Mouse (Mus musculus) heart, postnatal 0 days (tissue): ENCODE data around the gene Camta1. TPM values are rescaled to one million over a fixed set of nuclear protein-coding genes. Genes with fewer than 3 reads are reported as not detected.

Source experiments
- ATAC-seq: fragments of 200-750 bp; cut with Nextera tagmentation; 2 replicates; pipeline ENCODE4 v1.8.0; 2017; ENCODE audit warnings: low read depth, moderate number of reproducible peaks, moderate library complexity; ENCODE audit not compliant: insufficient read depth
- DNase-seq: peaks from one replicate; pipeline ENCODE4 v3.0.0-alpha.2; 2016; ENCODE audit warnings: low spot score
- H3K27ac ChIP-seq: fragments of 300-500 bp; sonication (generic); 2 replicates; pipeline ENCODE4 v1.5.1; 2014; ENCODE audit warnings: low read depth, mild to moderate bottlenecking
- H3K27me3 ChIP-seq: fragments of 300-500 bp; sonication (generic); 2 replicates; pipeline ENCODE4 v1.6.1; 2014; ENCODE audit warnings: low read length, mixed read lengths; ENCODE audit not compliant: control insufficient read depth, insufficient read depth
- H3K36me3 ChIP-seq: fragments of 300-500 bp; sonication (generic); replicated peaks from 2 replicates; pipeline ENCODE4 v1.6.1; 2014; ENCODE audit warnings: low read length, mixed read lengths; ENCODE audit not compliant: control insufficient read depth, insufficient read depth
- H3K4me1 ChIP-seq: fragments of 300-500 bp; sonication (generic); 2 replicates; pipeline ENCODE4 v1.6.1; 2014; ENCODE audit warnings: antibody characterized with exemption; ENCODE audit not compliant: control insufficient read depth, insufficient read depth
- H3K4me2 ChIP-seq: fragments of 300-500 bp; sonication (generic); 2 replicates; pipeline ENCODE4 v1.6.1; 2014; ENCODE audit warnings: low read depth, mild to moderate bottlenecking, low read length, moderate library complexity
- H3K4me3 ChIP-seq: fragments of 300-500 bp; sonication (generic); 2 replicates; pipeline ENCODE4 v1.5.1; 2014; ENCODE audit warnings: low read depth, low read length
- H3K9ac ChIP-seq: fragments of 300-500 bp; sonication (generic); replicated peaks from 2 replicates; pipeline ENCODE4 v1.6.1; 2014; ENCODE audit warnings: low read depth, low read length, mixed read lengths
- H3K9me3 ChIP-seq: fragments of 300-500 bp; sonication (generic); replicated peaks from 2 replicates; pipeline ENCODE4 v1.6.1; 2016; ENCODE audit warnings: low read length; ENCODE audit not compliant: control insufficient read depth
- CTCF ChIP-seq: IDR thresholded peaks from 2 replicates; pipeline ENCODE4 v1.5.1; 2016; ENCODE audit warnings: antibody characterized with exemption, control low read depth, low read depth
- EP300 ChIP-seq: IDR thresholded peaks from 2 replicates; pipeline ENCODE4 v1.6.1; 2016; ENCODE audit warnings: antibody characterized with exemption, low read depth
- WGBS: fragments of 180-500 bp; shearing (Covaris S2); extraction: QIAGEN DNeasy Blood & Tissue Kit; methylation state at CpG from one replicate; pipeline ENCODE4 v1.1.7; 2014; 5-methylcytosine and 5-hydroxymethylcytosine counted together
- polyA plus RNA-seq: library from polyadenylated mRNA; unstranded; fragments of >200 nt; fragmentation: Nextera tagmentation; extraction: Ambion mirVana; gene quantifications from 2 replicates; pipeline ENCODE4 v1.2.1, GENCODE M21; 2015
- total RNA-seq: library from RNA; depleted of rRNA; stranded (reverse); fragments of >200 nt; gene quantifications from 2 replicates; pipeline ENCODE4 v1.2.3, GENCODE M21; 2014; ENCODE audit warnings: low replicate concordance

Gene Camta1
- total and polyA plus RNA-seq, 2 experiments from 2014 or later = 72.7 to 240 TPM

GRCm38 (mm10) chr4:151366941-151367545, 494.6 kb downstream of the Camta1 start:
- Histone ChIP-seq H3K27me3 (no peaks in the 10 kb centered on the region), H3K4me1 (no peaks in the 10 kb centered on the region), H3K9me3 (no peaks in the 10 kb centered on the region), H3K4me2 (no peak overlapping the region), H3K36me3 (no peaks in the 10 kb centered on the region), H3K9ac (no peak overlapping the region), H3K27ac (no peak overlapping the region), H3K4me3 (no peak overlapping the region)
- WGBS = 42% methylated on average over 14 of the region's 14 CpGs
- ATAC-seq (no peak), DNase-seq (no peak)
- TF ChIP-seq EP300 (no peak), CTCF (no peak)

DNA sequence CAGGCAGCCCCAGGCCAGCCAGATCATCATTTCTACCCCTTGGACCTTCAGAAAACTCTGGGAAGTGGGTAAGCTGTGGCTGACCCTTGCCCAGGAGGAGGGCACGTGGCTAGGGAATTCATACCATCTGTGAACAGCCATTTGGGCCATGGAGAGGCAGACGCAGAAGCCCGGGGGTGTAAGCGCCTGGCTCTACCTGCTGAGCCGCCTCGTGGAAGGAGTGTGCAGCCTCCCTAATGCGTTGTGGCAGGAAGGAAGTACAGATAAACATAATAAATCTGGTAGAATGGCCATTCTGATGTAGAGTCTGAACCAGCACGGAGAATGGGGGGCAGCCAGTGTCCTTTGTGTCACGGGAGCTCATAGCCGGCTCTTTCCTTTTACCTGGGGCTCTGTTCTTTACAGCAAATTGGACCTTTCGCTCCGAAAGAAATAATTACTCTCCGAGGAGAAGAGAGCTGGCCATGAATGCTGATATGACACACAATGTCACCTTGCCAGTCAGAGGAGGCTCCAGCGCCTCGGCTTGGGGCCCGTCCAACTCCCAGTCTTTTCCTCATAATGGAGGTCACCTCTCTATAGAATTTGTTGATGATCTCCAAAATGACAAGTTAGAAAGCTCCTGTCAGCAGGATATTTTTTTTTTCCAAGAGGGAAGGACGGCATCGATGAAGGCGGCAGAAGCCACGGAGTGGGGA, 500.6 kb downstream of the Camta1 start:
- DNase-seq (no peak), ATAC-seq (no peak)
- H3K36me3 ChIP-seq = no peaks in the 10 kb centered on the region
- 0 out of 2 replicates have a peak, but pooled peaks cover 10% of the 10 kb centered on the region for H3K27me3 ChIP-seq
- no peak overlapping the region for H3K27ac ChIP-seq
- H3K4me3 ChIP-seq = no peak overlapping the region
- H3K4me1 ChIP-seq = no peaks in the 10 kb centered on the region; the same call in 1 of the 2 replicates
- no peak overlapping the region for H3K4me2 ChIP-seq
- WGBS = 66% methylated on average over 20 of the region's 20 CpGs
- no peaks in the 10 kb centered on the region for H3K9me3 ChIP-seq
- TF ChIP-seq EP300 (no peak), CTCF (no peak)
- no peak overlapping the region for H3K9ac ChIP-seq

DNA sequence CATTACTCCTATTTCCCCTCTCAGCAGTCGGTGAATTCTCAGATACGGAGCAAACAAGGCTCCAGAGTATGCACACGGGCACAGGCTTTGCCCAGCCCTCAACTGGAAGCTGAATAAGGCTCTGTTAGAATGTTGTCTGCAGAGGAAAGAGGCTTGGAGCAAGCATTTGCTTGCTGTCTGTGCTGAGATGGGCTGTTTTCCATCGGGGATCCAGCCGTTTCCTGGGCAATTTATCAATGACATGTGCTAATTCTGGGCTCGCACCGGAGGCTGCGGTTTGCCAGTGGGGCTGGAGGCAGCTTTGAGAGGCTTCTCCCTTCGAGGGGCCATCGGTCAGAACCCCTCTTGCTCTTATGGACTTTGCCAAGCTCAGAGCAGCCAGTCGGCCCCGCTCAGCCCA, 506.2 kb downstream of the Camta1 start:
- Histone ChIP-seq H3K27ac (no peak overlapping the region), H3K9ac (no peak overlapping the region), H3K36me3 (no peaks in the 10 kb centered on the region), H3K27me3 (0 out of 2 replicates have a peak, but pooled peaks cover 11% of the 10 kb centered on the region), H3K4me1 (no peaks in the 10 kb centered on the region), H3K4me3 (no peak overlapping the region), H3K9me3 (no peaks in the 10 kb centered on the region), H3K4me2 (no peak overlapping the region)
- WGBS = 44% methylated on average over 12 of the region's 12 CpGs
- TF ChIP-seq EP300 (no peak), CTCF (no peak)
- DNase-seq = no peak
- no peak for ATAC-seq

- Histone ChIP-seq H3K27me3 (0 out of 2 replicates have a peak, but pooled peaks cover 8% of the 10 kb centered on the region), H3K4me3 (no peak overlapping the region), H3K27ac (no peak overlapping the region), H3K36me3 (no peaks in the 10 kb centered on the region), H3K4me2 (no peak overlapping the region), H3K9ac (no peak overlapping the region), H3K9me3 (0 out of 2 replicates have a peak, but pooled peaks cover 3% of the 10 kb centered on the region), H3K4me1 (no peaks in the 10 kb centered on the region)
- TF ChIP-seq EP300 = no peak
- TF ChIP-seq CTCF = no peak
- WGBS = 46% methylated on average over 2 of the region's 2 CpGs
- ATAC-seq (no peak), DNase-seq (no peak)
These were observed 508.9 kb downstream of the Camta1 start for GRCm38 (mm10) chr4:151352791-151353190.

- ATAC-seq = no peak
- 0 out of 2 replicates have a peak, but pooled peaks cover 8% of the 10 kb centered on the region for H3K27me3 ChIP-seq
- TF ChIP-seq CTCF (no peak), EP300 (no peak)
- WGBS = 63% methylated on average over 4 of the region's 4 CpGs
- H3K9ac ChIP-seq = no peak overlapping the region
- no peak overlapping the region for H3K4me3 ChIP-seq
- no peak overlapping the region for H3K4me2 ChIP-seq
- DNase-seq = no peak
- no peaks in the 10 kb centered on the region for H3K36me3 ChIP-seq
- no peaks in the 10 kb centered on the region for H3K4me1 ChIP-seq
- no peak overlapping the region for H3K27ac ChIP-seq
- 0 out of 2 replicates have a peak, but pooled peaks cover 3% of the 10 kb centered on the region for H3K9me3 ChIP-seq
These were observed 509.4 kb downstream of the Camta1 start for GRCm38 (mm10) chr4:151352249-151352648.
